29 mouse cellular contexts compared by ENCODE assay signal in the genomic region with DNA sequence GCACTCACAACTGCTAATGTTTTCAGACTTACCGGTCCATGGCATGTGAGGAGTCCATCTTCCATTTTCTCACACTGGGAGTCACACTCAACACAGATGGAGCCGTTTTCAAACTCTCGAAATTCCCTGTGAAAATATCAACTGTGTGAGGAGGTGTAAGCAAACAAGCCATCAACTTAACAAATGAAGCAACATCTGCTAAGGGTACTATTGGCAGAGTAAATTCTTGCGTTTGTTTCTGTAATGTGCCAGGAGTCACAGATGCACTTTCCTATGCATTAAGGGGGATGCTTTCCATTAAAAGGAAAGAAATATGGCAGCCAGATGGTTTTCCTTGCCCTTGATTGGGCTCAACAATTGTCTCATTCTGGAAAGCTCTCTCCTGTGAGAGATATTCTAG.
DNase-seq lines count a peak whose midpoint lies in the region; ATAC-seq lines count a peak whose summit lies in the region.
"Had no signal": no experiment of that assay in that cellular context is flagged by ENCODE, and none has a peak within 500 bp of the region (broad histone marks: within the 10 kb centered on the region; RNA-seq: fewer than 3 reads in every experiment).

No protein-coding gene starts in this region.

- no peak overlapping the region for H3K4me2 ChIP-seq in forebrain, embryonic 13.5 days
- no peak overlapping the region for H3K4me2 ChIP-seq in forebrain, embryonic 11.5 days (ENCODE audit: low read depth, low read length, severe bottlenecking)
- H3K4me2 ChIP-seq in forebrain, embryonic 16.5 days (ENCODE audit: low read length), result no peak overlapping the region
- H3K4me2 ChIP-seq in liver, embryonic 11.5 days, result no peak overlapping the region
- H3K4me2 ChIP-seq: embryonic facial prominence, embryonic 12.5 days; heart, embryonic 11.5 days; hindbrain, embryonic 13.5 days; intestine, embryonic 15.5 days had no signal

- no peak overlapping the region for H3K27ac ChIP-seq in forebrain, embryonic 13.5 days
- H3K27ac ChIP-seq in forebrain, embryonic 11.5 days (ENCODE audit: low read depth, low read length), result no peak overlapping the region
- H3K27ac ChIP-seq in forebrain, embryonic 16.5 days (ENCODE audit: low read length), result no peak overlapping the region
- no peak overlapping the region for H3K27ac ChIP-seq in liver, embryonic 11.5 days (ENCODE audit: low read depth, low read length)
- H3K27ac ChIP-seq: embryonic facial prominence, embryonic 12.5 days; hindbrain, embryonic 10.5 days; hindbrain, embryonic 13.5 days; intestine, embryonic 15.5 days had no signal

- no peaks in the 10 kb centered on the region for H3K36me3 ChIP-seq in forebrain, embryonic 13.5 days (ENCODE audit: poor library complexity, severe bottlenecking)
- H3K36me3 ChIP-seq in forebrain, embryonic 11.5 days (ENCODE audit: control insufficient read depth, insufficient read depth, low read length), result no peaks in the 10 kb centered on the region
- no peaks in the 10 kb centered on the region for H3K36me3 ChIP-seq in forebrain, embryonic 16.5 days (ENCODE audit: control insufficient read depth, insufficient read depth)
- no peaks in the 10 kb centered on the region for H3K36me3 ChIP-seq in liver, embryonic 11.5 days (ENCODE audit: control insufficient read depth, insufficient read depth, low read length)
- H3K36me3 ChIP-seq: embryonic facial prominence, embryonic 12.5 days; G1E; hindbrain, embryonic 10.5 days; hindbrain, embryonic 13.5 days; intestine, embryonic 15.5 days had no signal

- no peaks in the 10 kb centered on the region for H3K27me3 ChIP-seq in forebrain, embryonic 13.5 days
- no peaks in the 10 kb centered on the region for H3K27me3 ChIP-seq in forebrain, embryonic 11.5 days (ENCODE audit: control insufficient read depth, insufficient read depth, low read length)
- no peaks in the 10 kb centered on the region for H3K27me3 ChIP-seq in forebrain, embryonic 16.5 days (replicated peaks; ENCODE audit: control insufficient read depth, insufficient read depth, low read length)
- H3K27me3 ChIP-seq in liver, embryonic 11.5 days (replicated peaks; ENCODE audit: control insufficient read depth, insufficient read depth, low read length), result no peaks in the 10 kb centered on the region
- H3K27me3 ChIP-seq: CH12.LX; embryonic facial prominence, embryonic 12.5 days; hindbrain, embryonic 13.5 days; intestine, embryonic 15.5 days; Patski had no signal

- no peaks in the 10 kb centered on the region for H3K4me1 ChIP-seq in forebrain, embryonic 13.5 days
- no peaks in the 10 kb centered on the region for H3K4me1 ChIP-seq in forebrain, embryonic 11.5 days (replicated peaks; ENCODE audit: control insufficient read depth, insufficient read depth, low read length)
- no peaks in the 10 kb centered on the region for H3K4me1 ChIP-seq in forebrain, embryonic 16.5 days (replicated peaks; ENCODE audit: control insufficient read depth, insufficient read depth, low read length)
- H3K4me1 ChIP-seq in liver, embryonic 11.5 days (replicated peaks; ENCODE audit: control insufficient read depth, insufficient read depth, low read length), result no peaks in the 10 kb centered on the region
- H3K4me1 ChIP-seq: embryonic facial prominence, embryonic 12.5 days; hindbrain, embryonic 10.5 days; hindbrain, embryonic 13.5 days; intestine, embryonic 15.5 days had no signal

- no peak for DNase-seq in forebrain, embryonic 11.5 days (ENCODE audit: low spot score)
- DNase-seq in layer of hippocampus, adult 9-11 months, result peak; percentile 2
- no peak for DNase-seq in layer of hippocampus, adult 18-20 months (ENCODE audit: low spot score in 2 of 2)
- no peak for DNase-seq in frontal cortex, postnatal 25 days (ENCODE audit: low spot score in 2 of 2)
- no peak for DNase-seq in liver, embryonic 11.5 days (ENCODE audit: low spot score)
- DNase-seq: adrenal gland, postnatal 10 days; adrenal gland, postnatal 36 days; B cell, adult 2 months; cerebellum, adult 18-20 months; cerebellum, adult 9-10 months; cerebellum, postnatal 14 days; gastrocnemius, postnatal 10 days; gastrocnemius, postnatal 36 days; heart, adult 11 months; heart, postnatal 36 days; kidney, adult 11 months; kidney, adult 9 months had no signal

- ATAC-seq in forebrain, embryonic 13.5 days, result peak; percentile 83
- ATAC-seq in forebrain, embryonic 11.5 days (replicated peaks; ENCODE audit: low FRiP score), result no peak
- peak; percentile 84 for ATAC-seq in forebrain, embryonic 16.5 days
- no peak for ATAC-seq in liver, embryonic 11.5 days (replicated peaks; ENCODE audit: low FRiP score)
- ATAC-seq: hindbrain, embryonic 16.5 days; intestine, embryonic 15.5 days; Patski had no signal

- 76% methylated on average over 4 of the region's 4 CpGs for WGBS in forebrain, embryonic 13.5 days
- 89% methylated on average over 4 of the region's 4 CpGs for WGBS in forebrain, embryonic 11.5 days
- WGBS in forebrain, embryonic 16.5 days, result 49% methylated on average over 4 of the region's 4 CpGs
- WGBS in liver, embryonic 11.5 days, result 83% methylated on average over 4 of the region's 4 CpGs

- H3K4me3 ChIP-seq in forebrain, embryonic 13.5 days, result no peak overlapping the region
- no peak overlapping the region for H3K4me3 ChIP-seq in forebrain, embryonic 11.5 days (ENCODE audit: low read depth, low read length)
- H3K4me3 ChIP-seq in forebrain, embryonic 16.5 days (replicated peaks; ENCODE audit: low read length), result no peak overlapping the region
- H3K4me3 ChIP-seq in liver, embryonic 11.5 days (ENCODE audit: low read depth, low read length), result no peak overlapping the region
- H3K4me3 ChIP-seq: embryonic facial prominence, embryonic 12.5 days; erythroblast, embryonic 14.5 days; hindbrain, embryonic 10.5 days; hindbrain, embryonic 13.5 days; intestine, embryonic 15.5 days had no signal

- no peaks in the 10 kb centered on the region for H3K9me3 ChIP-seq in forebrain, embryonic 13.5 days (replicated peaks)
- H3K9me3 ChIP-seq in forebrain, embryonic 11.5 days (ENCODE audit: control insufficient read depth, low read length), result no peaks in the 10 kb centered on the region
- no peaks in the 10 kb centered on the region for H3K9me3 ChIP-seq in forebrain, embryonic 16.5 days (ENCODE audit: control insufficient read depth, low read length)
- H3K9me3 ChIP-seq in liver, embryonic 11.5 days (ENCODE audit: control insufficient read depth, low read length), result no peaks in the 10 kb centered on the region
- H3K9me3 ChIP-seq: embryonic facial prominence, embryonic 12.5 days; hindbrain, embryonic 10.5 days; hindbrain, embryonic 13.5 days; intestine, embryonic 15.5 days had no signal

- H3K9ac ChIP-seq in forebrain, embryonic 13.5 days, result no peak overlapping the region
- H3K9ac ChIP-seq in forebrain, embryonic 11.5 days (ENCODE audit: low read length), result no peak overlapping the region
- no peak overlapping the region for H3K9ac ChIP-seq in forebrain, embryonic 16.5 days (replicated peaks; ENCODE audit: low read depth, low read length)
- no peak overlapping the region for H3K9ac ChIP-seq in liver, embryonic 11.5 days (ENCODE audit: low read depth, low read length)
- H3K9ac ChIP-seq: embryonic facial prominence, embryonic 12.5 days; hindbrain, embryonic 13.5 days; intestine, embryonic 15.5 days had no signal

Comparison
In these comparisons a context has a peak if more than half of its experiments do, and no peak if none do; other contexts are left out.
1. ATAC-seq: peak in forebrain, embryonic 13.5 days (single experiment) and forebrain, embryonic 16.5 days (single experiment); none in forebrain, embryonic 11.5 days (single experiment) and liver, embryonic 11.5 days (single experiment).